Mouse (Mus musculus) CH12.LX (cell line): ENCODE measurements around the gene Slc6a12. TPM values are rescaled to one million over a fixed set of nuclear protein-coding genes. Genes with fewer than 3 reads are reported as not detected.

ENCODE experiments used
- DNase-seq: peaks from one replicate; pipeline ENCODE4 v3.0.0-alpha.2; 2013; ENCODE audit errors: extremely low read depth
- H3K27ac ChIP-seq: 2 replicates; pipeline ENCODE4 v1.5.1; 2012; ENCODE audit warnings: low read depth, mild to moderate bottlenecking, control low read depth, moderate library complexity; ENCODE audit not compliant: insufficient read depth
- H3K27me3 ChIP-seq: replicated peaks from 2 replicates; pipeline ENCODE3; 2012; ENCODE audit warnings: inconsistent platforms
- H3K36me3 ChIP-seq, 2 experiments: replicated peaks in 1 of 2; 2 replicates each; pipeline versions ENCODE3 to v1.6.1; 2012; ENCODE audit warnings: inconsistent platforms in 1 of 2, low read length in 1 of 2, mild to moderate bottlenecking in 1 of 2, mixed read lengths in 1 of 2, moderate library complexity in 1 of 2; ENCODE audit not compliant: control insufficient read depth in 1 of 2, insufficient read depth in 1 of 2
- H3K4me1 ChIP-seq, 2 experiments: 2 replicates each; pipeline ENCODE4 v1.6.1; 2012; ENCODE audit warnings: inconsistent platforms in 1 of 2, moderate library complexity in 1 of 2; ENCODE audit not compliant: insufficient read depth in 2 of 2, control insufficient read depth in 1 of 2
- H3K4me2 ChIP-seq: 2 replicates; pipeline ENCODE4 v1.6.1; 2012; ENCODE audit warnings: low read depth, mild to moderate bottlenecking, control low read depth; ENCODE audit not compliant: poor library complexity, insufficient read depth, severe bottlenecking
- H3K4me3 ChIP-seq, 3 experiments: fragments of 150-350 bp in 1 of 3; sonication (generic) in 1 of 3; replicated peaks in 1 of 3; 2 replicates each; pipeline versions ENCODE3 to v1.5.1; 2011 to 2012; ENCODE audit warnings: low read depth in 2 of 3, low read length in 2 of 3, mild to moderate bottlenecking in 2 of 3, moderate library complexity in 2 of 3, control low read depth in 1 of 3, improper control_type of control experiment in 1 of 3, inconsistent platforms in 1 of 3, mixed read lengths in 1 of 3; ENCODE audit not compliant: poor library complexity in 1 of 3
- H3K79me2 ChIP-seq: replicated peaks from 2 replicates; pipeline ENCODE4 v1.6.1; 2012; ENCODE audit warnings: mild to moderate bottlenecking, moderate library complexity; ENCODE audit not compliant: control insufficient read depth, poor library complexity, insufficient read depth, severe bottlenecking; ENCODE audit errors: extremely low read depth
- H3K9ac ChIP-seq: 2 replicates; pipeline ENCODE4 v1.6.1; 2012; ENCODE audit warnings: low read depth, mild to moderate bottlenecking, control low read depth, moderate library complexity; ENCODE audit not compliant: insufficient read depth
- H3K9me3 ChIP-seq: replicated peaks from 2 replicates; pipeline ENCODE3; 2012; ENCODE audit warnings: low read length, inconsistent platforms, mixed read lengths
- BHLHE40 ChIP-seq: IDR thresholded peaks from 2 replicates; pipeline ENCODE4 v1.6.1; 2011; ENCODE audit warnings: mild to moderate bottlenecking, low read depth, low read length, improper control_type of control experiment
- CHD1 ChIP-seq: IDR thresholded peaks from 2 replicates; pipeline ENCODE4 v1.6.1; 2012; ENCODE audit warnings: low read depth, low read length, improper control_type of control experiment, inconsistent platforms
- CTCF ChIP-seq, 2 experiments: IDR thresholded peaks in 1 of 2; conservative IDR thresholded peaks in 1 of 2; 2 replicates each; pipeline ENCODE4 v1.5.1; 2011 to 2012; ENCODE audit warnings: low read depth in 2 of 2, low read length in 2 of 2, improper control_type of control experiment in 1 of 2, inconsistent platforms in 1 of 2, mild to moderate bottlenecking in 1 of 2, moderate library complexity in 1 of 2
- E2F4 ChIP-seq: IDR thresholded peaks from 2 replicates; pipeline ENCODE4 v1.6.1; 2011; ENCODE audit warnings: low read depth, low read length, improper control_type of control experiment; ENCODE audit not compliant: insufficient replicate concordance
- ELF1 ChIP-seq: IDR thresholded peaks from 2 replicates; pipeline ENCODE4 v1.6.1; 2014; ENCODE audit warnings: low read depth, mild to moderate bottlenecking, inconsistent platforms, low read length, improper control_type of control experiment
- EP300 ChIP-seq: IDR thresholded peaks from 2 replicates; pipeline ENCODE4 v1.6.1; 2011; ENCODE audit warnings: low read length, improper control_type of control experiment
- ETS1 ChIP-seq: conservative IDR thresholded peaks from 2 replicates; pipeline ENCODE4 v1.6.1; 2012; ENCODE audit warnings: low read depth, mild to moderate bottlenecking, inconsistent platforms, low read length, improper control_type of control experiment, moderate library complexity
- GABPA ChIP-seq: IDR thresholded peaks from 2 replicates; pipeline ENCODE4 v1.6.1; 2012; ENCODE audit warnings: low read depth, low read length, improper control_type of control experiment, inconsistent platforms; ENCODE audit not compliant: insufficient replicate concordance
- HCFC1 ChIP-seq: IDR thresholded peaks from 2 replicates; pipeline ENCODE4 v1.6.1; 2012; ENCODE audit warnings: low read depth, mild to moderate bottlenecking, inconsistent platforms, low read length, improper control_type of control experiment
- JUN ChIP-seq: IDR thresholded peaks from 2 replicates; pipeline ENCODE4 v1.6.1; 2011; ENCODE audit warnings: low read depth, mild to moderate bottlenecking, low read length, improper control_type of control experiment, moderate library complexity; ENCODE audit not compliant: insufficient read depth
- MAFK ChIP-seq: IDR thresholded peaks from 2 replicates; pipeline ENCODE4 v1.6.1; 2011; ENCODE audit warnings: low read length, improper control_type of control experiment; ENCODE audit not compliant: insufficient replicate concordance
- MAZ ChIP-seq: IDR thresholded peaks from 2 replicates; pipeline ENCODE4 v1.6.1; 2012; ENCODE audit warnings: low read depth, mild to moderate bottlenecking, inconsistent platforms, low read length, improper control_type of control experiment, moderate library complexity
- MEF2A ChIP-seq: IDR thresholded peaks from 2 replicates; pipeline ENCODE4 v1.6.1; 2014; ENCODE audit warnings: low read depth, mild to moderate bottlenecking, inconsistent platforms, low read length, improper control_type of control experiment, borderline replicate concordance
- MXI1 ChIP-seq: IDR thresholded peaks from 2 replicates; pipeline ENCODE4 v1.6.1; 2011; ENCODE audit warnings: mild to moderate bottlenecking, low read depth, low read length, improper control_type of control experiment
- MYC ChIP-seq: IDR thresholded peaks from 2 replicates; pipeline ENCODE4 v1.6.1; 2011; ENCODE audit warnings: low read depth, mild to moderate bottlenecking, improper control_type of control experiment, low read length
- NELFE ChIP-seq: IDR thresholded peaks from 2 replicates; pipeline ENCODE4 v1.6.1; 2011; ENCODE audit warnings: low read depth, low read length, improper control_type of control experiment
- NRF1 ChIP-seq: IDR thresholded peaks from 2 replicates; pipeline ENCODE4 v1.6.1; 2014; ENCODE audit warnings: low read depth, mild to moderate bottlenecking, inconsistent platforms, low read length, improper control_type of control experiment, moderate library complexity
- POLR2A ChIP-seq: IDR thresholded peaks from 2 replicates; pipeline ENCODE4 v1.6.1; 2011; ENCODE audit warnings: low read depth, mild to moderate bottlenecking, improper control_type of control experiment, low read length
- POLR2AphosphoS2 ChIP-seq: IDR thresholded peaks from 2 replicates; pipeline ENCODE4 v1.6.1; 2011; ENCODE audit warnings: low read depth, low read length, improper control_type of control experiment
- RCOR1 ChIP-seq: conservative IDR thresholded peaks from 2 replicates; pipeline ENCODE4 v1.6.1; 2012; ENCODE audit warnings: low read depth, mild to moderate bottlenecking, inconsistent platforms, low read length, improper control_type of control experiment
- SIN3A ChIP-seq: IDR thresholded peaks from 2 replicates; pipeline ENCODE4 v1.6.1; 2012; ENCODE audit warnings: low read length, improper control_type of control experiment, inconsistent platforms
- SMC3 ChIP-seq: IDR thresholded peaks from 2 replicates; pipeline ENCODE4 v1.6.1; 2011; ENCODE audit warnings: low read depth, low read length, improper control_type of control experiment
- USF1 ChIP-seq: IDR thresholded peaks from 2 replicates; pipeline ENCODE4 v1.6.1; 2014; ENCODE audit warnings: low read depth, mild to moderate bottlenecking, inconsistent platforms, low read length, improper control_type of control experiment
- ZC3H11A ChIP-seq: IDR thresholded peaks from 2 replicates; pipeline ENCODE4 v1.6.1; 2012; ENCODE audit warnings: low read depth, mild to moderate bottlenecking, inconsistent platforms, low read length, improper control_type of control experiment
- ZKSCAN1 ChIP-seq: IDR thresholded peaks from 2 replicates; pipeline ENCODE4 v1.6.1; 2012; ENCODE audit warnings: low read depth, inconsistent platforms, low read length, improper control_type of control experiment, borderline replicate concordance
- ZMIZ1 ChIP-seq: IDR thresholded peaks from 2 replicates; pipeline ENCODE4 v1.6.1; 2012; ENCODE audit warnings: low read depth, mild to moderate bottlenecking, inconsistent platforms, low read length, improper control_type of control experiment
- dilution Hi-C: fragments of 300-500 bp; cut with MboI; formaldehyde crosslinking; loops from 2 replicates; pipeline ENCODE4 v1.14.3; 2020; ENCODE audit warnings: low sequenced_read_pairs; ENCODE audit not compliant: extremely low pct_unique_long_range_greater_than_20kb, extremely low pct_ligation_motif_present
- in situ Hi-C: fragments of 300-500 bp; cut with MboI; formaldehyde crosslinking; loops from 3 replicates; pipeline ENCODE4 v1.14.3; 2019; ENCODE audit warnings: low sequenced_read_pairs, low pct_ligation_motif_present, low pct_unique_long_range_greater_than_20kb, mixed read lengths
- polyA plus RNA-seq: library from polyadenylated mRNA; unstranded; fragments of >175 nt; gene quantifications from 2 replicates; pipeline ENCODE4 v1.2.1, GENCODE M21; 2012; ENCODE audit warnings: low read depth; ENCODE audit not compliant: insufficient read length
- total RNA-seq, 2 experiments: library from RNA; depleted of rRNA; stranded (reverse); fragments of 300-350 nt in 1 of 2; fragments of >200 nt in 1 of 2; gene quantifications; 2 replicates each; pipeline ENCODE4 v1.2.3; 2012 to 2014

Slc6a12 gene
- total and polyA plus RNA-seq, 3 experiments: 0.55 to 2.5 (median 2.5) TPM

- H3K9me3 ChIP-seq: no peaks in the 10 kb centered on the region
- in situ Hi-C loops (no loop called here), dilution Hi-C loops (no loop called here)
- H3K9ac ChIP-seq: no peak overlapping the region
- H3K4me2 ChIP-seq: no peak overlapping the region
- peaks cover 0 to 3% of the 10 kb centered on the region in 2 experiments; a peak in 2 of 4 replicates for H3K4me1 ChIP-seq
- H3K4me3 ChIP-seq: no peak overlapping the region
- no peaks in the 10 kb centered on the region for H3K79me2 ChIP-seq
- peaks cover 81% of the 10 kb centered on the region for H3K27me3 ChIP-seq
- no peak for DNase-seq
- H3K27ac ChIP-seq: no peak overlapping the region
- TF ChIP-seq ETS1: no peak
- no peak for TF ChIP-seq RCOR1
- TF ChIP-seq MEF2A: no peak
- TF ChIP-seq ZKSCAN1: no peak
- no peak for TF ChIP-seq CHD1
- TF ChIP-seq, all 38 proteins: peak for 0
- H3K36me3 ChIP-seq: no peaks in the 10 kb centered on the region
Measured at GRCm38 (mm10) chr6:121303466-121304220, 39.2 kb upstream of the Slc6a12 start.

- dilution Hi-C loops: no loop called here
Measured at GRCm38 (mm10) chr6:121304630-121305029, 38.2 kb upstream of the Slc6a12 start.

GRCm38 (mm10) chr6:121305571-121305970, 37.3 kb upstream of the Slc6a12 start:
- H3K9ac ChIP-seq: no peak overlapping the region
- no peaks in the 10 kb centered on the region for H3K79me2 ChIP-seq
- TF ChIP-seq ZKSCAN1 (no peak), GABPA (no peak), NRF1 (no peak), JUN (no peak), ETS1 (no peak), CTCF (conservative IDR thresholded peaks at IDR 0.05 in 1 of 2, IDR thresholded peaks at IDR 0.05 in 1 of 2; ENCODE audit: low read depth in 2 of 2, low read length in 2 of 2) (no peak), NELFE (no peak), MAFK (no peak), POLR2A (no peak), HCFC1 (no peak), ZMIZ1 (no peak), USF1 (no peak), ZC3H11A (no peak), BHLHE40 (no peak), MXI1 (no peak), EP300 (no peak), ELF1 (no peak)
- H3K4me2 ChIP-seq: no peak overlapping the region
- H3K9me3 ChIP-seq: no peaks in the 10 kb centered on the region
- no peak for DNase-seq
- peaks cover 74% of the 10 kb centered on the region for H3K27me3 ChIP-seq
- H3K27ac ChIP-seq: no peak overlapping the region
- dilution Hi-C loops: no loop called here
- H3K36me3 ChIP-seq: no peaks in the 10 kb centered on the region
- H3K4me3 ChIP-seq: no peak overlapping the region
- peaks cover 0 to 2% of the 10 kb centered on the region in 2 experiments; a peak in 2 of 4 replicates for H3K4me1 ChIP-seq
- in situ Hi-C loops: no loop called here

More at GRCm38 (mm10) chr6:121304630-121305029, 38.2 kb upstream of the Slc6a12 start:
- peaks cover 76% of the 10 kb centered on the region for H3K27me3 ChIP-seq
- no peak overlapping the region for H3K4me3 ChIP-seq
- no peaks in the 10 kb centered on the region for H3K79me2 ChIP-seq
- TF ChIP-seq USF1 (no peak), MAFK (no peak), MAZ (no peak), MYC (no peak), CHD1 (no peak), SMC3 (no peak), EP300 (no peak), POLR2AphosphoS2 (no peak), SIN3A (no peak), JUN (no peak), E2F4 (no peak), RCOR1 (no peak)
- H3K27ac ChIP-seq: no peak overlapping the region
- H3K36me3 ChIP-seq: no peaks in the 10 kb centered on the region
- no peaks in the 10 kb centered on the region for H3K9me3 ChIP-seq
- peaks cover 0 to 3% of the 10 kb centered on the region in 2 experiments; a peak in 2 of 4 replicates for H3K4me1 ChIP-seq
- H3K4me2 ChIP-seq: no peak overlapping the region
- in situ Hi-C loops: no loop called here
- H3K9ac ChIP-seq: no peak overlapping the region
- no peak for DNase-seq
